Comparison of ENCODE assay signal across 26 mouse cellular contexts in genomic region chr3:139226811-139227210, GRCm38 (mm10). TPM values are rescaled to one million over a fixed set of nuclear protein-coding genes. Genes with fewer than 3 reads are reported as not detected.
DNase-seq lines count a peak whose midpoint lies in the region; ATAC-seq lines count a peak whose summit lies in the region.
"Had no signal": no experiment of that assay in that cellular context is flagged by ENCODE, and none has a peak within 500 bp of the region (broad histone marks: within the 10 kb centered on the region; RNA-seq: fewer than 3 reads in every experiment).

No protein-coding gene starts in this region.

- no peaks in the 10 kb centered on the region for H3K36me3 ChIP-seq in midbrain, embryonic 15.5 days (replicated peaks)
- no peaks in the 10 kb centered on the region for H3K36me3 ChIP-seq in heart, embryonic 11.5 days (ENCODE audit: control insufficient read depth, insufficient read depth, low read length)
- H3K36me3 ChIP-seq: embryonic facial prominence, embryonic 13.5 days; embryonic facial prominence, embryonic 15.5 days; forebrain, embryonic 10.5 days; forebrain, embryonic 12.5 days had no signal

- H3K27me3 ChIP-seq in midbrain, embryonic 15.5 days (replicated peaks) = no peaks in the 10 kb centered on the region
- H3K27me3 ChIP-seq in heart, embryonic 11.5 days (ENCODE audit: control insufficient read depth, insufficient read depth, low read length) = no peaks in the 10 kb centered on the region
- H3K27me3 ChIP-seq: embryonic facial prominence, embryonic 13.5 days; embryonic facial prominence, embryonic 15.5 days; forebrain, embryonic 12.5 days had no signal

- H3K9me3 ChIP-seq in midbrain, embryonic 15.5 days = no peaks in the 10 kb centered on the region
- no peaks in the 10 kb centered on the region for H3K9me3 ChIP-seq in heart, embryonic 11.5 days (replicated peaks; ENCODE audit: control insufficient read depth, low read length)
- H3K9me3 ChIP-seq: embryonic facial prominence, embryonic 15.5 days; forebrain, embryonic 10.5 days; forebrain, embryonic 12.5 days had no signal

- 84% methylated on average over 4 of the region's 4 CpGs for WGBS in midbrain, embryonic 15.5 days
- WGBS in heart, embryonic 11.5 days (ENCODE audit: insufficient replicate concordance) = 46% methylated on average over 4 of the region's 4 CpGs

- DNase-seq in adrenal gland, adult 2 months = peak; percentile 61
- no peak for DNase-seq in adrenal gland, postnatal 4 days (ENCODE audit: low spot score in 2 of 2)
- DNase-seq in adrenal gland, postnatal 10 days = peak; percentile 40
- DNase-seq in adrenal gland, postnatal 36 days = peak; percentile 44 to 55
- DNase-seq: cerebellum, adult 11 months; cerebellum, adult 18-20 months; cerebellum, adult 8-10 months; cerebellum, adult 9-11 months; cerebellum, postnatal 14 days; cerebellum, postnatal 36 days; embryo, embryonic 11 days had no signal

- no peak overlapping the region for H3K4me3 ChIP-seq in midbrain, embryonic 15.5 days
- H3K4me3 ChIP-seq in heart, embryonic 11.5 days (ENCODE audit: low read depth, low read length) = no peak overlapping the region
- H3K4me3 ChIP-seq: embryonic facial prominence, embryonic 13.5 days; embryonic facial prominence, embryonic 15.5 days; erythroblast, embryonic 14.5 days; forebrain, embryonic 10.5 days; forebrain, embryonic 12.5 days had no signal

- no peaks in the 10 kb centered on the region for H3K4me1 ChIP-seq in midbrain, embryonic 15.5 days
- H3K4me1 ChIP-seq in heart, embryonic 11.5 days (ENCODE audit: control insufficient read depth, insufficient read depth, low read length) = no peaks in the 10 kb centered on the region
- H3K4me1 ChIP-seq: embryonic facial prominence, embryonic 13.5 days; embryonic facial prominence, embryonic 15.5 days; forebrain, embryonic 10.5 days; forebrain, embryonic 12.5 days had no signal

- no peak overlapping the region for H3K4me2 ChIP-seq in midbrain, embryonic 15.5 days
- H3K4me2 ChIP-seq in heart, embryonic 11.5 days = no peak overlapping the region
- H3K4me2 ChIP-seq: embryonic facial prominence, embryonic 13.5 days; embryonic facial prominence, embryonic 15.5 days; forebrain, embryonic 12.5 days had no signal

- ATAC-seq in midbrain, embryonic 15.5 days (replicated peaks) = no peak
- no peak for ATAC-seq in heart, embryonic 11.5 days (replicated peaks; ENCODE audit: insufficient number of reproducible peaks, low FRiP score, low TSS enrichment)
- ATAC-seq: forebrain, embryonic 14.5 days; forebrain, embryonic 16.5 days had no signal

- H3K27ac ChIP-seq in midbrain, embryonic 15.5 days = no peak overlapping the region
- H3K27ac ChIP-seq in heart, embryonic 11.5 days (ENCODE audit: low read depth, low read length) = no peak overlapping the region
- H3K27ac ChIP-seq: embryonic facial prominence, embryonic 13.5 days; embryonic facial prominence, embryonic 15.5 days; forebrain, embryonic 10.5 days; forebrain, embryonic 12.5 days had no signal

- H3K9ac ChIP-seq in midbrain, embryonic 15.5 days = no peak overlapping the region
- no peak overlapping the region for H3K9ac ChIP-seq in heart, embryonic 11.5 days (ENCODE audit: low read depth, low read length)
- H3K9ac ChIP-seq: embryonic facial prominence, embryonic 13.5 days; embryonic facial prominence, embryonic 15.5 days; forebrain, embryonic 12.5 days had no signal

RNA-seq across cellular contexts. Expression of gene Stpg2, which starts 21.3 kb away (rescaled TPM):
- total RNA-seq in adrenal gland, adult 2 months (2021) = not detected
- polyA plus RNA-seq in adrenal gland, adult 2 months (2012; rRNA removed) = 0.07 TPM in 1 of 2 replicates, not detected in the other
- under 1 TPM in 1 of 2 experiments, not detected in 1; 0.20 TPM for total RNA-seq in adrenal gland, postnatal 4 days (2021)
- under 1 TPM in 1 of 2 experiments, not detected in 1; 0.18 TPM for total RNA-seq in adrenal gland, postnatal 10 days (2021)
- under 1 TPM; 0.16 to 0.23 TPM for total RNA-seq in adrenal gland, postnatal 36 days (2021)
- polyA plus RNA-seq in midbrain, embryonic 15.5 days (2015; fragmentation: Nextera tagmentation; extraction: Ambion mirVana) = 0.08 and 0.10 TPM in 2 replicates
- polyA plus RNA-seq in heart, embryonic 11.5 days (2014; fragmentation: Nextera tagmentation; extraction: Ambion mirVana) = not detected in 2 replicates
- total RNA-seq: adrenal gland, adult 18-20 months; common myeloid progenitor, adult 5-6 weeks; ES-E14; MEL had no signal
- polyA plus RNA-seq: C2C12; embryonic facial prominence, embryonic 11.5 days; embryonic facial prominence, embryonic 13.5 days; erythroblast, embryonic 14.5 days; forebrain, embryonic 16.5 days had no signal

Comparison
In these comparisons a context has a peak if more than half of its experiments do, and no peak if none do; other contexts are left out.
1. DNase-seq: peak in adrenal gland, adult 2 months (single experiment), adrenal gland, postnatal 10 days (single experiment) and adrenal gland, postnatal 36 days (2 of 2); none in adrenal gland, postnatal 4 days (0 of 2).